Mouse (Mus musculus) liver, embryonic 14.5 days (tissue): ENCODE measurements around the gene Pde8b.

ENCODE experiments used
- CTCF ChIP-seq: IDR thresholded peaks from 2 replicates; pipeline ENCODE4 v1.5.1; 2016; ENCODE audit warnings: antibody characterized with exemption, low read depth, control low read depth
- EP300 ChIP-seq: IDR thresholded peaks from 2 replicates; pipeline ENCODE4 v1.6.1; 2016; ENCODE audit warnings: antibody characterized with exemption, low read depth

- TF ChIP-seq CTCF (no peak), EP300 (no peak)
Measured at GRCm38 (mm10) chr13:95131041-95131440, 119.1 kb downstream of the Pde8b start.
